Mouse (Mus musculus): ENCODE results near the gene Vps53.

GRCm38 (mm10) chr11:76084943-76085342 lies 94.5 kb downstream of the Vps53 start:
- TF ChIP-seq POLR2A (IDR thresholded peaks at IDR 0.05; ENCODE audit: extremely low read depth, insufficient read depth, low read length) (no peak), CTCF (IDR thresholded peaks at IDR 0.05; ENCODE audit: extremely low read depth, insufficient read depth, low read length) (no peak)

Data from cortical plate, adult 2 months (tissue).